Mouse (Mus musculus) embryonic facial prominence, embryonic 14.5 days (tissue): ENCODE data around the gene 6430548M08Rik. TPM values are rescaled to one million over a fixed set of nuclear protein-coding genes. Genes with fewer than 3 reads are reported as not detected.
A peak's percentile ranks its signal among the peaks of the same experiment; 100 is the strongest.

ENCODE experiments used
- ATAC-seq: fragments of 200-750 bp; cut with Nextera tagmentation; 2 replicates; pipeline ENCODE4 v1.8.0; 2017; ENCODE audit warnings: low read depth, moderate number of reproducible peaks, moderate TSS enrichment
- DNase-seq: peaks from one replicate; pipeline ENCODE4 v3.0.0-alpha.2; 2015; ENCODE audit warnings: low spot score
- H3K27ac ChIP-seq: fragments of 300-500 bp; sonication (generic); replicated peaks from 2 replicates; pipeline ENCODE4 v1.5.1; 2014; ENCODE audit warnings: low read depth, mild to moderate bottlenecking, low read length, moderate library complexity
- H3K27me3 ChIP-seq: fragments of 300-500 bp; sonication (generic); replicated peaks from 2 replicates; pipeline ENCODE4 v1.6.1; 2014; ENCODE audit warnings: low read length; ENCODE audit not compliant: control insufficient read depth, insufficient read depth
- H3K36me3 ChIP-seq: fragments of 300-500 bp; sonication (generic); 2 replicates; pipeline ENCODE4 v1.6.1; 2014; ENCODE audit warnings: low read length, mixed read lengths; ENCODE audit not compliant: control insufficient read depth, insufficient read depth
- H3K4me1 ChIP-seq: fragments of 300-500 bp; sonication (generic); 2 replicates; pipeline ENCODE4 v1.6.1; 2014; ENCODE audit warnings: antibody characterized with exemption, low read length; ENCODE audit not compliant: control insufficient read depth, insufficient read depth
- H3K4me2 ChIP-seq: fragments of 300-500 bp; sonication (generic); 2 replicates; pipeline ENCODE4 v1.6.1; 2014; ENCODE audit warnings: low read depth, mild to moderate bottlenecking, low read length, moderate library complexity, mixed read lengths
- H3K4me3 ChIP-seq: fragments of 300-500 bp; sonication (generic); 2 replicates; pipeline ENCODE4 v1.5.1; 2014; ENCODE audit warnings: low read depth, mild to moderate bottlenecking, low read length
- H3K9ac ChIP-seq: fragments of 300-500 bp; sonication (generic); 2 replicates; pipeline ENCODE4 v1.6.1; 2014; ENCODE audit warnings: low read depth, mild to moderate bottlenecking, low read length, moderate library complexity, mixed read lengths
- H3K9me3 ChIP-seq: fragments of 300-500 bp; sonication (generic); 2 replicates; pipeline ENCODE4 v1.6.1; 2016; ENCODE audit warnings: low read length; ENCODE audit not compliant: control insufficient read depth
- WGBS: fragments of 180-500 bp; shearing (Covaris S2); extraction: QIAGEN DNeasy Blood & Tissue Kit; methylation state at CpG from one replicate; pipeline ENCODE4 v1.1.7; 2014; 5-methylcytosine and 5-hydroxymethylcytosine counted together
- polyA plus RNA-seq: library from polyadenylated mRNA; unstranded; fragments of >200 nt; fragmentation: Nextera tagmentation; extraction: Ambion mirVana; gene quantifications from 2 replicates; pipeline ENCODE4 v1.2.1, GENCODE M21; 2014

Gene 6430548M08Rik
- polyA plus RNA-seq, 1 experiment from 2014 or later = 8.5 TPM

GRCm38 (mm10) chr8:120096486-120096885 lies 17.5 kb upstream of the 6430548M08Rik start:
- Histone ChIP-seq H3K4me2 (no peak overlapping the region), H3K27me3 (no peaks in the 10 kb centered on the region), H3K36me3 (peaks cover 14% of the 10 kb centered on the region), H3K9me3 (no peaks in the 10 kb centered on the region), H3K4me3 (no peak overlapping the region), H3K9ac (no peak overlapping the region), H3K27ac (no peak overlapping the region), H3K4me1 (peaks cover 7% of the 10 kb centered on the region; the same call in 1 of the 2 replicates)
- ATAC-seq (no peak), DNase-seq (no peak)
- WGBS = 80% methylated on average over 2 of the region's 2 CpGs

- WGBS = 9% methylated on average over 13 of the region's 25 CpGs
- H3K36me3 ChIP-seq = no peaks in the 10 kb centered on the region
- H3K9ac ChIP-seq = peak overlapping the region; percentile 85
- ATAC-seq = no peak
- no peaks in the 10 kb centered on the region for H3K27me3 ChIP-seq
- peak overlapping the region; percentile 69 for H3K4me2 ChIP-seq
- no peaks in the 10 kb centered on the region for H3K9me3 ChIP-seq
- peak overlapping the region; percentile 81 for H3K4me3 ChIP-seq
- no peak for DNase-seq
- peaks cover 15% of the 10 kb centered on the region for H3K4me1 ChIP-seq
- H3K27ac ChIP-seq = peak overlapping the region; percentile 91; the same call in 1 of the 2 replicates
Observed at GRCm38 (mm10) chr8:120100388-120101067, 13.4 kb upstream of the 6430548M08Rik start.

- Histone ChIP-seq H3K9me3 (no peaks in the 10 kb centered on the region), H3K36me3 (no peaks in the 10 kb centered on the region), H3K4me1 (peaks cover 15% of the 10 kb centered on the region), H3K4me2 (peak within 1 kb of the TSS; percentile 69), H3K9ac (peak within 1 kb of the TSS; percentile 85), H3K27me3 (no peaks in the 10 kb centered on the region), H3K27ac (peak within 1 kb of the TSS; percentile 91), H3K4me3 (peak within 1 kb of the TSS; percentile 81)
- ATAC-seq (peak; percentile 86), DNase-seq (peak; percentile 81)
- WGBS = under 1% methylated on average over 53 of the region's 88 CpGs
Observed at GRCm38 (mm10) chr8:120101068-120101972, 12.6 kb upstream of the 6430548M08Rik start, which contains the start of gene Zdhhc7. Gene Zdhhc7 (minus strand): TSS chr8:120101482.

GRCm38 (mm10) chr8:120103916-120104315 lies 10.0 kb upstream of the 6430548M08Rik start:
- Histone ChIP-seq H3K4me1 (peaks cover 15% of the 10 kb centered on the region), H3K27ac (no peak overlapping the region), H3K27me3 (no peaks in the 10 kb centered on the region), H3K4me2 (no peak overlapping the region), H3K9ac (0 out of 2 replicates have a peak overlapping the region, but pooled peaks have one; percentile 6), H3K4me3 (no peak overlapping the region), H3K36me3 (no peaks in the 10 kb centered on the region), H3K9me3 (no peaks in the 10 kb centered on the region)
- DNase-seq (no peak), ATAC-seq (no peak)
- WGBS = 87% methylated on average over 9 of the region's 9 CpGs

GRCm38 (mm10) chr8:120104721-120105272 lies 9.2 kb upstream of the 6430548M08Rik start:
- DNase-seq = no peak
- H3K27ac ChIP-seq = no peak overlapping the region; the same call in 1 of the 2 replicates
- H3K9ac ChIP-seq = 0 out of 2 replicates have a peak overlapping the region, but pooled peaks have one; percentile 8
- H3K4me2 ChIP-seq = no peak overlapping the region
- no peak overlapping the region for H3K4me3 ChIP-seq
- ATAC-seq = no peak
- H3K36me3 ChIP-seq = no peaks in the 10 kb centered on the region
- no peaks in the 10 kb centered on the region for H3K9me3 ChIP-seq
- H3K4me1 ChIP-seq = peaks cover 14% of the 10 kb centered on the region
- H3K27me3 ChIP-seq = no peaks in the 10 kb centered on the region
- 58% methylated on average over 9 of the region's 9 CpGs for WGBS

GRCm38 (mm10) chr8:120109149-120109548 lies 4.8 kb upstream of the 6430548M08Rik start:
- no peak for DNase-seq
- no peak overlapping the region for H3K4me2 ChIP-seq
- 0 out of 2 replicates have a peak, but pooled peaks cover 6% of the 10 kb centered on the region for H3K4me1 ChIP-seq
- H3K4me3 ChIP-seq = no peak overlapping the region
- no peaks in the 10 kb centered on the region for H3K36me3 ChIP-seq
- peaks cover 1% of the 10 kb centered on the region; the same call in 1 of the 2 replicates for H3K27me3 ChIP-seq
- ATAC-seq = no peak
- no peak overlapping the region for H3K27ac ChIP-seq
- whole genome bisulfite sequencing = 51% methylated on average over 3 of the region's 3 CpGs
- no peak overlapping the region for H3K9ac ChIP-seq
- no peaks in the 10 kb centered on the region for H3K9me3 ChIP-seq

GRCm38 (mm10) chr8:120110966-120111365 lies 3.0 kb upstream of the 6430548M08Rik start:
- Histone ChIP-seq H3K4me1 (0 out of 2 replicates have a peak, but pooled peaks cover 6% of the 10 kb centered on the region), H3K9ac (no peak overlapping the region), H3K4me3 (no peak overlapping the region), H3K27me3 (peaks cover 19% of the 10 kb centered on the region), H3K27ac (no peak overlapping the region), H3K9me3 (no peaks in the 10 kb centered on the region), H3K36me3 (no peaks in the 10 kb centered on the region), H3K4me2 (no peak overlapping the region)
- ATAC-seq (no peak), DNase-seq (no peak)
- WGBS = 78% methylated on average over 4 of the region's 4 CpGs

- H3K27me3 ChIP-seq = peaks cover 24% of the 10 kb centered on the region
- no peaks in the 10 kb centered on the region for H3K9me3 ChIP-seq
- H3K4me2 ChIP-seq = no peak overlapping the region
- H3K36me3 ChIP-seq = no peaks in the 10 kb centered on the region
- ATAC-seq (no peak), DNase-seq (no peak)
- 0 out of 2 replicates have a peak, but pooled peaks cover 6% of the 10 kb centered on the region for H3K4me1 ChIP-seq
- WGBS = 63% methylated on average over 4 of the region's 4 CpGs
- no peak overlapping the region for H3K9ac ChIP-seq
- H3K4me3 ChIP-seq = no peak overlapping the region
- no peak overlapping the region for H3K27ac ChIP-seq
Observed at GRCm38 (mm10) chr8:120111382-120111781, 2.6 kb upstream of the 6430548M08Rik start.
